In genomic region chr8:46859164-46859846, GRCm38 (mm10) we compare ENCODE assay signal across 9 mouse cellular contexts.
DNase-seq lines count a peak whose midpoint lies in the region; ATAC-seq lines count a peak whose summit lies in the region.
"Had no signal": no experiment of that assay in that cellular context is flagged by ENCODE, and none has a peak within 500 bp of the region (broad histone marks: within the 10 kb centered on the region; RNA-seq: fewer than 3 reads in every experiment).

No protein-coding gene starts in this region.

- no peak overlapping the region for H3K4me3 ChIP-seq in heart, embryonic 12.5 days
- no peak overlapping the region for H3K4me3 ChIP-seq in embryonic facial prominence, embryonic 14.5 days (ENCODE audit: low read depth, low read length)
- H3K4me3 ChIP-seq in forebrain, embryonic 16.5 days (replicated peaks; ENCODE audit: low read length): no peak overlapping the region

- no peaks in the 10 kb centered on the region for H3K9me3 ChIP-seq in heart, embryonic 12.5 days (replicated peaks)
- H3K9me3 ChIP-seq in embryonic facial prominence, embryonic 14.5 days (ENCODE audit: control insufficient read depth, low read length): 0 out of 2 replicates have a peak, but pooled peaks cover 6% of the 10 kb centered on the region
- H3K9me3 ChIP-seq in forebrain, embryonic 16.5 days (ENCODE audit: control insufficient read depth, low read length): no peaks in the 10 kb centered on the region

- no peak overlapping the region for H3K4me2 ChIP-seq in heart, embryonic 12.5 days
- H3K4me2 ChIP-seq in embryonic facial prominence, embryonic 14.5 days (ENCODE audit: low read depth, low read length): no peak overlapping the region
- H3K4me2 ChIP-seq in forebrain, embryonic 16.5 days (ENCODE audit: low read length): no peak overlapping the region

- H3K27ac ChIP-seq in heart, embryonic 12.5 days (ENCODE audit: poor library complexity, severe bottlenecking): no peak overlapping the region
- no peak overlapping the region for H3K27ac ChIP-seq in embryonic facial prominence, embryonic 14.5 days (replicated peaks; ENCODE audit: low read depth, low read length)
- H3K27ac ChIP-seq in forebrain, embryonic 16.5 days (ENCODE audit: low read length): no peak overlapping the region

- H3K27me3 ChIP-seq in heart, embryonic 12.5 days (replicated peaks): no peaks in the 10 kb centered on the region
- H3K27me3 ChIP-seq in embryonic facial prominence, embryonic 14.5 days (replicated peaks; ENCODE audit: control insufficient read depth, insufficient read depth, low read length): no peaks in the 10 kb centered on the region
- no peaks in the 10 kb centered on the region for H3K27me3 ChIP-seq in forebrain, embryonic 16.5 days (replicated peaks; ENCODE audit: control insufficient read depth, insufficient read depth, low read length)

- no peak for ATAC-seq in heart, embryonic 12.5 days (ENCODE audit: insufficient number of reproducible peaks, low FRiP score)
- ATAC-seq in embryonic facial prominence, embryonic 14.5 days (ENCODE audit: low read depth): peak; percentile 55; the same call in 1 of the 2 replicates
- ATAC-seq in megakaryocyte-erythroid progenitor cell, adult 5-6 weeks (replicated peaks; ENCODE audit: low FRiP score, low TSS enrichment, poor library complexity, severe bottlenecking): peak; percentile 44; the same call in 1 of the 2 replicates
- no peak for ATAC-seq in forebrain, embryonic 16.5 days

- H3K4me1 ChIP-seq in heart, embryonic 12.5 days (replicated peaks): peaks cover 7% of the 10 kb centered on the region; the same call in 1 of the 2 replicates
- peaks cover 5% of the 10 kb centered on the region; the same call in 1 of the 2 replicates for H3K4me1 ChIP-seq in embryonic facial prominence, embryonic 14.5 days (ENCODE audit: control insufficient read depth, insufficient read depth, low read length)
- H3K4me1 ChIP-seq in forebrain, embryonic 16.5 days (replicated peaks; ENCODE audit: control insufficient read depth, insufficient read depth, low read length): no peaks in the 10 kb centered on the region

- WGBS in heart, embryonic 12.5 days: 40% methylated on average over 7 of the region's 7 CpGs
- 46% methylated on average over 7 of the region's 7 CpGs for WGBS in embryonic facial prominence, embryonic 14.5 days
- 32% methylated on average over 7 of the region's 7 CpGs for WGBS in forebrain, embryonic 16.5 days

- H3K9ac ChIP-seq in heart, embryonic 12.5 days: no peak overlapping the region
- no peak overlapping the region for H3K9ac ChIP-seq in embryonic facial prominence, embryonic 14.5 days (ENCODE audit: low read depth, low read length)
- no peak overlapping the region for H3K9ac ChIP-seq in forebrain, embryonic 16.5 days (replicated peaks; ENCODE audit: low read depth, low read length)

- H3K36me3 ChIP-seq in heart, embryonic 12.5 days: no peaks in the 10 kb centered on the region
- no peaks in the 10 kb centered on the region for H3K36me3 ChIP-seq in embryonic facial prominence, embryonic 14.5 days (ENCODE audit: control insufficient read depth, insufficient read depth, low read length)
- no peaks in the 10 kb centered on the region for H3K36me3 ChIP-seq in forebrain, embryonic 16.5 days (ENCODE audit: control insufficient read depth, insufficient read depth)

- peak; percentile 41 to 57 for DNase-seq in heart, adult 18-20 months
- DNase-seq in 416B (ENCODE audit: low read depth): peak; percentile 84
- peak; percentile 67 for DNase-seq in embryonic facial prominence, embryonic 14.5 days (ENCODE audit: low spot score)
- DNase-seq in urinary bladder, adult 2 months (ENCODE audit: low spot score): no peak
- DNase-seq in layer of hippocampus, adult 18-20 months (ENCODE audit: low spot score in 2 of 2): no peak
- DNase-seq: left cerebral cortex, postnatal 4 days had no signal

Comparison
In these comparisons a context has a peak if more than half of its experiments do, and no peak if none do; other contexts are left out.
1. DNase-seq: peak in heart, adult 18-20 months (2 of 2), 416B (single experiment) and embryonic facial prominence, embryonic 14.5 days (single experiment); none in urinary bladder, adult 2 months (single experiment) and layer of hippocampus, adult 18-20 months (0 of 2).
2. ATAC-seq: peak in embryonic facial prominence, embryonic 14.5 days (single experiment) and megakaryocyte-erythroid progenitor cell, adult 5-6 weeks (single experiment); none in heart, embryonic 12.5 days (single experiment) and forebrain, embryonic 16.5 days (single experiment).